Mouse (Mus musculus) bone marrow, adult 2 months (tissue): Measurements from ENCODE around the gene Best3. TPM values are rescaled to one million over a fixed set of nuclear protein-coding genes. Genes with fewer than 3 reads are reported as not detected.

Experiments
- H3K27ac ChIP-seq: fragments of 200-500 bp; 2 replicates; pipeline ENCODE4 v1.5.1; 2012; ENCODE audit warnings: low read depth, mild to moderate bottlenecking, control low read depth, inconsistent platforms, low read length; ENCODE audit not compliant: control insufficient read depth, poor library complexity, insufficient read depth
- H3K4me1 ChIP-seq: fragments of 200-500 bp; 2 replicates; pipeline ENCODE4 v1.6.1; 2011; ENCODE audit warnings: low read length; ENCODE audit not compliant: control insufficient read depth, insufficient read depth
- H3K4me3 ChIP-seq: fragments of 200-500 bp; replicated peaks from 2 replicates; pipeline ENCODE3; 2011; ENCODE audit warnings: mild to moderate bottlenecking, low read depth, low read length, control low read depth; ENCODE audit not compliant: control insufficient read depth
- CTCF ChIP-seq: fragments of 200-500 bp; IDR thresholded peaks from 2 replicates; pipeline ENCODE4 v1.5.1; 2011; ENCODE audit warnings: low read length, control low read depth; ENCODE audit not compliant: control insufficient read depth, insufficient read depth
- POLR2A ChIP-seq: fragments of 200-500 bp; IDR thresholded peaks from 2 replicates; pipeline ENCODE4 v1.6.1; 2011; ENCODE audit warnings: low read depth, mild to moderate bottlenecking, control low read depth, low read length, borderline replicate concordance; ENCODE audit not compliant: control insufficient read depth
- WGBS: fragments of 180-500 bp; shearing (Covaris S2); methylation state at CpG from one replicate; pipeline ENCODE4 v1.1.7; 2018; 5-methylcytosine and 5-hydroxymethylcytosine counted together
- polyA plus RNA-seq: library from polyadenylated mRNA; stranded (reverse); fragments of >200 nt; gene quantifications from 2 replicates; pipeline ENCODE4 v1.2.4, GENCODE M21; 2011; ENCODE audit warnings: low replicate concordance; ENCODE audit not compliant: missing spikeins, insufficient read depth, insufficient read length

Best3 gene
- polyA plus RNA-seq, 1 experiment, result not detected

DNA sequence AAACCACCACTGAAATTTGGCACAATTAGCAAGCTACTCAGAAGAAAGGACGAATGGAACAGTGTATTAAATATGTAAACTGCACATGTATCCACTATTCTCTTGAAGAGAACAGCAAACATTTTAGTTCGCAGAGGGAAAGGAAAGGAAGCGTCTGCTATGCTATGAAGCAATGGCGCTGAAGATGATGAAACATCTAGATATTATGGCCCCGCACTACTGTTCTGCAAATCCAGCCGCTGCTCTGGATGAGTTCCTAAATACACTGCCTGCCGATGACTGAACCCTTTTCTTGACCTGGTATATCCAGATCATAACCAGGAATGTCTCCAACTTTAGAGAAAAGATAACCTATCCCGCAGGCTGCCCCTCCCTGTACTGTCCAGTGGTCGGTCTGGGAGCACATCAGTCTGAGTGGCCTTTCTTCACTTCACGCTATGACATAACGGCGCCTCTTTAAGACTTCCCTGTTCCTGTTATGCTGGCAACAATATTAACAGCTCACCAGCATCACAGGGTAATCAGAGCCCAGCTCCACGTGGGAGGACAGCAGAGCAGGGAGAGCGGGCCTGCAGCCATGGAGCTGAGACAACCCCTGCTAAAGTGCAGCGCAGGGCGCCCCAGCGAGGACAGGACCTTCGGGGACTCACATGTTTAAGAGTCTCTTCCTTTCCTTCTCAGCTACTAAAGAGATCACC is 86.2 kb downstream of the Best3 start:
- no peaks in the 10 kb centered on the region; the same call in none of the 2 replicates for H3K4me1 ChIP-seq
- H3K4me3 ChIP-seq, result peak overlapping the region; percentile 5
- peak overlapping the region; percentile 59 for H3K27ac ChIP-seq
- no peak for TF ChIP-seq CTCF
- no peak for TF ChIP-seq POLR2A
- 55% methylated on average over 18 of the region's 18 CpGs for WGBS

DNA sequence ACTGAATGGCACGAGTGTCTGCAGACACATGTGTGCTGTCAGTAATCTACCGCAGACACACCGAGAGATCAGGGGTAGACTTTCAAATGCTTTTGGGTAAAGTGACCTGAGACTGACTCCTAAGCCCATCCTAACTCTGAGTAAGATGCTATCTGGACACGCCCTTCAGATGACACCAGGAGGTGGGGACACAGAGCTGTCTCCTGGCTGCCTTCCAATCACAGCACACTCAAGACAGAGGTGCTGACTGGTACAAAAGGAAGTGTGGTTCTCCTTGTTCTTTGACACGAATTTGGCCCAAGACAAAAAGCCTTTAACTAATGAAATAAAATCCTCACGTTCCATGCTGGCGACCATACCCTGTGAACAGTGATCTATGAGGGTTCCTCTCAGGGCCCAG is 87.1 kb downstream of the Best3 start:
- TF ChIP-seq POLR2A (no peak), CTCF (no peak)
- Histone ChIP-seq H3K27ac (no peak overlapping the region), H3K4me3 (no peak overlapping the region), H3K4me1 (no peaks in the 10 kb centered on the region; the same call in none of the 2 replicates)
- WGBS, result 79% methylated on average over 7 of the region's 7 CpGs

Other genes starting within 250 kb of the Best3 start
- gene Myrfl, start 89.4 kb upstream of the Best3 start, polyA plus RNA-seq, result not detected in 2 replicates
- gene Rab3ip, start 35.5 kb upstream of the Best3 start, polyA plus RNA-seq, result 8.9 and 10.7 TPM in 2 replicates
- gene Gm10271, start 13.7 kb upstream of the Best3 start, polyA plus RNA-seq, result not detected in 2 replicates
- gene Lrrc10, start 59.0 kb downstream of the Best3 start, polyA plus RNA-seq, result not detected in 2 replicates
- gene Cct2, start 77.5 kb downstream of the Best3 start, polyA plus RNA-seq, result 70.5 and 126 TPM in 2 replicates
- 7.0 and 8.8 TPM in 2 replicates for gene Frs2, start 162.2 kb downstream of the Best3 start, polyA plus RNA-seq
- gene Yeats4, start 238.2 kb downstream of the Best3 start, polyA plus RNA-seq, result 53.4 and 59.1 TPM in 2 replicates